Mouse (Mus musculus) heart, embryonic 13.5 days (tissue): ENCODE results near the gene Ppp3cb. TPM values are rescaled to one million over a fixed set of nuclear protein-coding genes. Genes with fewer than 3 reads are reported as not detected.
"Not testable (repeated sequence)": the region's sequence is repeated elsewhere in the genome, so short reads cannot be mapped to it uniquely, and the experiment has no call there.

Experiments
- ATAC-seq: fragments of 200-750 bp; cut with Nextera tagmentation; 2 replicates; pipeline ENCODE4 v1.8.0; 2017; ENCODE audit warnings: moderate TSS enrichment; ENCODE audit not compliant: insufficient number of reproducible peaks, low FRiP score, low TSS enrichment; ENCODE audit errors: extremely low read depth
- H3K27ac ChIP-seq: fragments of 300-500 bp; sonication (generic); replicated peaks from 2 replicates; pipeline ENCODE4 v1.5.1; 2015; ENCODE audit warnings: moderate library complexity, mild to moderate bottlenecking, inconsistent platforms
- H3K27me3 ChIP-seq: fragments of 300-500 bp; sonication (generic); replicated peaks from 2 replicates; pipeline ENCODE4 v1.6.1; 2015; ENCODE audit warnings: mild to moderate bottlenecking, inconsistent platforms
- H3K36me3 ChIP-seq: fragments of 300-500 bp; sonication (generic); 2 replicates; pipeline ENCODE4 v1.6.1; 2015; ENCODE audit warnings: mild to moderate bottlenecking, inconsistent platforms
- H3K4me1 ChIP-seq: fragments of 300-500 bp; sonication (generic); 2 replicates; pipeline ENCODE4 v1.6.1; 2015; ENCODE audit warnings: inconsistent platforms
- H3K4me2 ChIP-seq: fragments of 300-500 bp; sonication (generic); 2 replicates; pipeline ENCODE4 v1.6.1; 2015; ENCODE audit warnings: inconsistent platforms, mild to moderate bottlenecking, moderate library complexity
- H3K4me3 ChIP-seq: fragments of 300-500 bp; sonication (generic); 2 replicates; pipeline ENCODE4 v1.5.1; 2015; ENCODE audit warnings: moderate library complexity, mild to moderate bottlenecking, inconsistent platforms
- H3K9ac ChIP-seq: fragments of 300-500 bp; sonication (generic); 2 replicates; pipeline ENCODE4 v1.6.1; 2015; ENCODE audit warnings: inconsistent platforms, mild to moderate bottlenecking, moderate library complexity
- H3K9me3 ChIP-seq: fragments of 300-500 bp; sonication (generic); 2 replicates; pipeline ENCODE4 v1.6.1; 2016; ENCODE audit warnings: inconsistent platforms
- WGBS: fragments of 180-500 bp; shearing (Covaris S2); methylation state at CpG from one replicate; pipeline ENCODE4 v1.1.7; 2015; ENCODE audit warnings: mixed read lengths; 5-methylcytosine and 5-hydroxymethylcytosine counted together
- polyA plus RNA-seq: library from polyadenylated mRNA; unstranded; fragments of >200 nt; fragmentation: Nextera tagmentation; extraction: Ambion mirVana; gene quantifications from 2 replicates; pipeline ENCODE4 v1.2.1, GENCODE M21; 2015

The Ppp3cb gene
- polyA plus RNA-seq: 29.3 and 33.0 TPM in 2 replicates

- Histone ChIP-seq H3K4me2 (peak within 1 kb of the TSS; percentile 68), H3K27ac (peak within 1 kb of the TSS; percentile 97), H3K9ac (peak within 1 kb of the TSS; percentile 87), H3K4me3 (peak within 1 kb of the TSS; percentile 69), H3K9me3 (no peaks in the 10 kb centered on the region), H3K27me3 (no peaks in the 10 kb centered on the region), H3K36me3 (peaks cover 32% of the 10 kb centered on the region), H3K4me1 (peaks cover 20% of the 10 kb centered on the region)
- peak; percentile 80 for ATAC-seq
- under 1% methylated on average over 25 of the region's 29 CpGs for WGBS
These were observed at the start of gene Ppp3cb for GRCm38 (mm10) chr14:20546415-20546814. Gene Ppp3cb, minus strand, starts transcription at chr14:20546573.

DNA sequence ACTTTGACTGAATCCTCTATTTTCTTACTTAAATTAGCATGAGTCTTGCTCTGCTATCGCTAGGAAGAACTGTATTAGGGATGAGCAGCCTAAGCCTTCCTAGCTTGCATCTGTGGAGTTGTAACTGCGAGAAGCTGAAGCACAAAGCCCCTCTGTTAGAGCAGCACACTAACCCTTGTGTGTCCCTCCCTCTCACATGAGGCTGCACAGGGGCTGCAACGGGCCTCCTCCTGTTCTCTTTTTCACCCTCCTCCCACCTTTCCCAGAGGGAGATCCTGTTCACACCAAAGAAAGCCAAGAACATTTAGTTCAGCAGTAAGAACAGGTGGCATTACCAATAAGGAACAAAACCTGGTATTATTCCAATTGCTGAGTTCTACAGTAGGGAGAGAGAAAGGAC, 49.4 kb upstream of the Ppp3cb start:
- H3K27ac ChIP-seq: no peak overlapping the region; the same call in 1 of the 2 replicates

DNA sequence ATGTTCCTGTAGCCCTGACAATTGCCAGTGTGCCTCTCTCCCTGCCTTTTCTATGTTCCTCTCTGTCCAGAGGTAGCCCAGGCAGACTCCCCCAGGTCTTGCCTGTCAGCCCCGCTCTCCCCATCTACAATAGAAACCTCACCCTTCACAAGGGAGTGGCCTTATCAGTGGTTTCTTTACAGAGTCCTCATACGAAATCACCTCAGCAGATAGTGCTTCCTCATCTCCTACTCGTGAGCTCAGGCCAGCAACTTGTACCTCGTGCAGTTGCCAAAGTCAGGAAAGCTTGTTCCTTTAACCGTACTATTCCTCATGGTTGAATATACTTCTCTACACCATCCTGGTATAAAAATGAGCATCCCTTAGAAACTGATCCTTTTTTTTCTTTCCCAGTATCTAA, 41.1 kb upstream of the Ppp3cb start:
- H3K4me1 ChIP-seq: no peaks in the 10 kb centered on the region
- no peak overlapping the region for H3K4me3 ChIP-seq
- peaks cover 45% of the 10 kb centered on the region for H3K36me3 ChIP-seq
- 53% methylated on average over 5 of the region's 5 CpGs for WGBS
- H3K27me3 ChIP-seq: no peaks in the 10 kb centered on the region
- no peaks in the 10 kb centered on the region for H3K9me3 ChIP-seq
- H3K4me2 ChIP-seq: no peak overlapping the region
- no peak overlapping the region for H3K27ac ChIP-seq
- no peak overlapping the region for H3K9ac ChIP-seq
- ATAC-seq: no peak

More for the DNA sequence above, 49.4 kb upstream of the Ppp3cb start:
- ATAC-seq: no peak
- H3K4me1 ChIP-seq: peaks cover 41% of the 10 kb centered on the region
- no peaks in the 10 kb centered on the region for H3K27me3 ChIP-seq
- H3K9ac ChIP-seq: peak overlapping the region; percentile 44; the same call in 1 of the 2 replicates
- no peaks in the 10 kb centered on the region for H3K9me3 ChIP-seq
- no peak overlapping the region for H3K4me3 ChIP-seq
- H3K36me3 ChIP-seq: no peaks in the 10 kb centered on the region
- WGBS: 50% methylated on average over 3 of the region's 3 CpGs
- no peak overlapping the region for H3K4me2 ChIP-seq

GRCm38 (mm10) chr14:20578822-20579407, 32.5 kb upstream of the Ppp3cb start:
- WGBS: 72% methylated on average over 6 of the region's 6 CpGs
- no peak for ATAC-seq

GRCm38 (mm10) chr14:20576179-20576578, 29.8 kb upstream of the Ppp3cb start:
- Histone ChIP-seq H3K27ac (peak overlapping the region; percentile 76), H3K4me1 (peaks cover 6% of the 10 kb centered on the region; the same call in 1 of the 2 replicates), H3K36me3 (peaks cover 36% of the 10 kb centered on the region), H3K27me3 (no peaks in the 10 kb centered on the region), H3K9me3 (no peaks in the 10 kb centered on the region), H3K4me3 (no peak overlapping the region), H3K4me2 (no peak overlapping the region), H3K9ac (0 out of 2 replicates have a peak overlapping the region, but pooled peaks have one; percentile 26)
- no peak; the same call in 1 of the 2 replicates for ATAC-seq
- WGBS: 37% methylated on average over 7 of the region's 7 CpGs

More at GRCm38 (mm10) chr14:20578822-20579407, 32.5 kb upstream of the Ppp3cb start:
- peaks cover 45% of the 10 kb centered on the region for H3K36me3 ChIP-seq
- no peaks in the 10 kb centered on the region for H3K9me3 ChIP-seq
- H3K27me3 ChIP-seq: no peaks in the 10 kb centered on the region
- no peak overlapping the region for H3K4me2 ChIP-seq
- peaks cover 6% of the 10 kb centered on the region; the same call in 1 of the 2 replicates for H3K4me1 ChIP-seq
- no peak overlapping the region for H3K9ac ChIP-seq
- H3K27ac ChIP-seq: no peak overlapping the region
- no peak overlapping the region for H3K4me3 ChIP-seq

DNA sequence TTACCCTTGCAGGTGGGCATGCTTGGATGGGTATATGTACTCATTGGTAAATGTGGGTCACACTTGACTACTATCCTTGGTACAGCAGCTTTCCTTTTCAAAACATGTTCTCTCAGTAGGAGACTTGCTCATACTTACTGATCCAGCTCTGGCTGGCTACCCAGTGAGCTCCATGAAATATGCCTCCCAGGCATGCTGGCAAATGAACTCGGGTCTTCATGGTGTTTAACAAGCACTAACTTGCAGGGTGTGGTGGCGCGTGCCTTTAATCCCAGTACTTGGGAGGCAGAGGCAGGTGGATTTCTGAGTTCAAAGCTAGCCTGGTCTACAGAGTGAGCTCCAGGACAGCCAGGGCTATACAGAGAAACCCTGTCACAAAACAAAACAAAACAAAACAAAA, 26.8 kb upstream of the Ppp3cb start:
- not testable (repeated sequence) for H3K4me3 ChIP-seq, H3K4me1 ChIP-seq, H3K9me3 ChIP-seq, H3K27ac ChIP-seq, ATAC-seq, H3K9ac ChIP-seq, H3K27me3 ChIP-seq, H3K4me2 ChIP-seq
- 93% methylated on average over 3 of the region's 3 CpGs for WGBS
- peaks cover 60% of the 10 kb centered on the region for H3K36me3 ChIP-seq

- H3K27me3 ChIP-seq: no peaks in the 10 kb centered on the region
- no peak overlapping the region for H3K4me2 ChIP-seq
- no peak overlapping the region for H3K9ac ChIP-seq
- no peaks in the 10 kb centered on the region for H3K9me3 ChIP-seq
- no peak overlapping the region for H3K4me3 ChIP-seq
- H3K36me3 ChIP-seq: peaks cover 85% of the 10 kb centered on the region
- H3K27ac ChIP-seq: no peak overlapping the region
- 76% methylated on average over 9 of the region's 9 CpGs for WGBS
- ATAC-seq: no peak
- H3K4me1 ChIP-seq: no peaks in the 10 kb centered on the region
These were observed 19.1 kb upstream of the Ppp3cb start for GRCm38 (mm10) chr14:20565256-20566021.

- Histone ChIP-seq H3K4me1 (no peaks in the 10 kb centered on the region), H3K36me3 (peaks cover 82% of the 10 kb centered on the region), H3K4me3 (no peak overlapping the region), H3K9me3 (no peaks in the 10 kb centered on the region), H3K27me3 (no peaks in the 10 kb centered on the region), H3K4me2 (no peak overlapping the region), H3K9ac (no peak overlapping the region), H3K27ac (no peak overlapping the region)
- WGBS: 70% methylated on average over 12 of the region's 12 CpGs
- ATAC-seq: no peak
These were observed 18.3 kb upstream of the Ppp3cb start for GRCm38 (mm10) chr14:20564692-20565091.

DNA sequence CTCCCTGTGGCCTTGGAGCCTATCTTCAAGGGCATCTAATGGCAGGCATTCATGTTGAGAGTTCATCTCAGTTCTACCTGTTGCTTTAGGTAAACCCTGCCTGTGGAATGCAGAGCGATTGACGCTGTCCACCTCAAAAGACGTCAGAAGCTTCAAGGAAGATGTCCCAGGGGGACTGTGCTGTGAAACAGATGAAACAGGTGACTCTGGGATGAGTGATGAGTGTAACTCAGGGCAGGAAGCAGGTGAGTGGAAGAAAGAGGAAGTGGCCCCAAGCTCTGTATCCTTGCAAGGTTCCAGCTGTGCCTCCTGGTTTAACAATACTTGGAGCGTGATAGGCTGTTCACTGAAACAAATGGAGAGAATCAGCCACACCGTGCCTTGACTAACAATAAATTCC, 15.5 kb upstream of the Ppp3cb start:
- Histone ChIP-seq H3K9me3 (no peaks in the 10 kb centered on the region), H3K36me3 (peaks cover 75% of the 10 kb centered on the region), H3K9ac (no peak overlapping the region), H3K4me1 (no peaks in the 10 kb centered on the region), H3K4me3 (no peak overlapping the region), H3K27ac (no peak overlapping the region), H3K4me2 (no peak overlapping the region), H3K27me3 (no peaks in the 10 kb centered on the region)
- no peak for ATAC-seq
- WGBS: 84% methylated on average over 5 of the region's 5 CpGs

DNA sequence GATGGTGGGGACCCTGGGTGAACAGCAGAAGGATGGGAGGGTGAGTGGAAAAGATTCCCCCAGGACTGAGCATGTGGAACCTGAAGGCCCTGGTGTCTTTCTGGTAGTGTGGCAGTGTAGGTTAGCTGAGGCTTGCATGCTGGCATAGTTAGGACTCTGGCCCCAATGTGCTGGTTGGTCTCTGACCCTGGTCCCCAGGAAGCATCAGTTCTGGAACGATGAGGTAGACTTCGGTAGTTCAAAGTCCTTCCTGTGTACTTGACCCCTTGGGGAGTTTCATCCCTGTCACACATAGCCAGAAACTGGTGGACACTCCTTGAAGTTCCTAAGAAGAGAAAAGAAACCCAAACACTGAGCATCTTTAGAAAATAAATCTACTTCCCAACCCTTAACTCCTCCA, 3.8 kb upstream of the Ppp3cb start:
- Histone ChIP-seq H3K27ac (no peak overlapping the region), H3K27me3 (no peaks in the 10 kb centered on the region), H3K9me3 (no peaks in the 10 kb centered on the region), H3K4me1 (peaks cover 6% of the 10 kb centered on the region), H3K9ac (no peak overlapping the region), H3K4me2 (no peak overlapping the region), H3K4me3 (no peak overlapping the region), H3K36me3 (peaks cover 53% of the 10 kb centered on the region)
- 76% methylated on average over 2 of the region's 2 CpGs for WGBS
- no peak for ATAC-seq

GRCm38 (mm10) chr14:20545529-20546331, 643 bp downstream of the Ppp3cb start:
- Histone ChIP-seq H3K4me1 (peaks cover 20% of the 10 kb centered on the region), H3K4me3 (peak overlapping the region; percentile 69), H3K9ac (peak overlapping the region; percentile 87), H3K4me2 (peak overlapping the region; percentile 68), H3K27me3 (no peaks in the 10 kb centered on the region), H3K36me3 (peaks cover 27% of the 10 kb centered on the region), H3K27ac (peak overlapping the region; percentile 97), H3K9me3 (no peaks in the 10 kb centered on the region)
- ATAC-seq: peak; percentile 99
- under 1% methylated on average over 67 of the region's 67 CpGs for WGBS
